Mouse (Mus musculus): ENCODE measurements around the gene Mllt3. TPM values are rescaled to one million over a fixed set of nuclear protein-coding genes. Genes with fewer than 3 reads are reported as not detected.

The Mllt3 gene
- polyA plus RNA-seq, 1 experiment from 2014 or later, result 45.4 TPM

DNA sequence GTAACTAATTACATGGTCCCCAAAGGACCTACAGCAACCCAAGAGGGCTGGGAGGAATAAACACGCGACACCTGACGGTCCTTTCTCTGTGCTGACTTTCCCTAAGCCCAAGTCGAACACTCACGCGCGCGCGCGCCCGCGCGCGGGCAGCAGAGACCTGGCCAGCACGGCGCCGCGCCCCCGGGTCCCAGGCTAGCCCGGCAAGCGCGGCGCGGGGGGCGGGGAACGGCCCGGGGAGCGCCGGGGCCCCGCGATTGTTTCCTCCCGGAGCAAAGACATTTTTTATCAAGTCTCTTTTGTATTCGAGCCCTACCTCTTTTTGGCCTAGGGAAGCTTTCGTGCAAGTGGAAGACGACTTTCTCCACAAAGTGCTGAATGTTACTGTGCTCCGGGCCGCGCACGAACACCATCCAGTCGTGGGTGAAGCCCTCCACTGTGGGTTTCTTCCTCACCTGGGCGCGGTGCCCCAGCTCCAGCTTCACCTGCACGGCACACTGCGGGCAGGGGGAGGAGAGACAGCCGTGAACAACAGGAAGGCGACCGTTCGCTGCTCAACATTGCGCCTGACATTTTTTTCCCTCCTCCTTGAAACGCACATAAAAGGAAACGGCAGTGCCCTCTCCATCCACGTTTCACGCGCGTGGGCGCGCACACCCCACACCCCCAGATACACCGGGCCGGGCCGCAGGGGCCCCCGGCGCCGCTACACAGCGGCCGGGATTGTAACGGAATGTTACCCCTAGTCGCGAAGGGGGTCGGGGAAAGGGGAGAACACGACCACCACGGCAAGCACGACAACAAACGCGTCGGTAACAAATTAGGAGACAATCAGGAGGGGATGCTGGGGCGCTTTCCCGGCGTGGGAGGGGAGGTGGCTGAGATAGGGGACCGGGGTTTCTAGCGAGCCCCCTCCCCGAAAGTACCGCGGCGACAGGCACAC, 1.7 kb downstream of the Mllt3 start:
- peaks cover 15% of the 10 kb centered on the region for H3K36me3 ChIP-seq
- no peaks in the 10 kb centered on the region for H3K9me3 ChIP-seq
- DNase-seq (ENCODE audit: low spot score), result peak; percentile 59
- peak overlapping the region; percentile 88 for H3K4me3 ChIP-seq
- peaks cover 35% of the 10 kb centered on the region for H3K4me1 ChIP-seq (replicated peaks)
- WGBS, result under 1% methylated on average over 84 of the region's 84 CpGs
- peaks cover 16% of the 10 kb centered on the region for H3K27me3 ChIP-seq (ENCODE audit: insufficient read depth, poor library complexity, severe bottlenecking)
- H3K27ac ChIP-seq, result peak overlapping the region; percentile 96

DNA sequence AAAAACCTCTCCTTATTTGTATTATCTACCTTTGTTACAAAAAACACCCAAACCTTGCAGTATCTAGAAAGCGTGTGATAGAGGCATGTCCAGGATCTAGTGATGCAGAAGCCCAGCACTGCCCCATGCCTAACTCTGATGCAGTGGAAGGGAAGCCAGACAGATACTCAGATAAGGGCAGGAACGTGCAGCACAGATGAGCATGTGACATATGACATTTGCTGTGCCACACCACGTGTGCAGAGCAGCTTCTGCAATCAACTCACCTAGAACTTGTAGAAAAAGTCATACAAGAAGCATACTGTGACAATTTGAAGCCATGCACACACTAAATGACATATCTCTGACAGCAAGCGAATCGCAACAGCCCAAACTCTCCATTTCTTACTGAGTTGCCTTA, 9.6 kb downstream of the Mllt3 start:
- peaks cover 4% of the 10 kb centered on the region; the same call in 1 of the 2 replicates for H3K4me1 ChIP-seq (replicated peaks)
- no peak for DNase-seq (ENCODE audit: low spot score)
- H3K4me3 ChIP-seq, result no peak overlapping the region
- H3K36me3 ChIP-seq, result peaks cover 55% of the 10 kb centered on the region
- no peak overlapping the region for H3K27ac ChIP-seq
- no peaks in the 10 kb centered on the region for H3K27me3 ChIP-seq (ENCODE audit: insufficient read depth, poor library complexity, severe bottlenecking)
- 87% methylated on average over 5 of the region's 5 CpGs for WGBS
- no peaks in the 10 kb centered on the region for H3K9me3 ChIP-seq

- H3K27me3 ChIP-seq (ENCODE audit: insufficient read depth, poor library complexity, severe bottlenecking), result no peaks in the 10 kb centered on the region
- peaks cover 12% of the 10 kb centered on the region for H3K4me1 ChIP-seq (replicated peaks)
- H3K9me3 ChIP-seq, result no peaks in the 10 kb centered on the region
- WGBS, result 6% methylated on average over 1 of the region's 1 CpGs
- H3K36me3 ChIP-seq, result peaks cover 57% of the 10 kb centered on the region
- H3K27ac ChIP-seq, result no peak overlapping the region
- DNase-seq (ENCODE audit: low spot score), result no peak
- H3K4me3 ChIP-seq, result no peak overlapping the region
These were observed 10.5 kb downstream of the Mllt3 start for GRCm38 (mm10) chr4:88022623-88023022.

GRCm38 (mm10) chr4:88020421-88020820, 12.7 kb downstream of the Mllt3 start:
- H3K27ac ChIP-seq, result no peak overlapping the region
- 70% methylated on average over 5 of the region's 5 CpGs for WGBS
- H3K4me1 ChIP-seq (replicated peaks), result peaks cover 22% of the 10 kb centered on the region
- no peaks in the 10 kb centered on the region for H3K9me3 ChIP-seq
- no peaks in the 10 kb centered on the region for H3K27me3 ChIP-seq (ENCODE audit: insufficient read depth, poor library complexity, severe bottlenecking)
- peaks cover 42% of the 10 kb centered on the region for H3K36me3 ChIP-seq
- H3K4me3 ChIP-seq, result no peak overlapping the region
- DNase-seq (ENCODE audit: low spot score), result no peak

DNA sequence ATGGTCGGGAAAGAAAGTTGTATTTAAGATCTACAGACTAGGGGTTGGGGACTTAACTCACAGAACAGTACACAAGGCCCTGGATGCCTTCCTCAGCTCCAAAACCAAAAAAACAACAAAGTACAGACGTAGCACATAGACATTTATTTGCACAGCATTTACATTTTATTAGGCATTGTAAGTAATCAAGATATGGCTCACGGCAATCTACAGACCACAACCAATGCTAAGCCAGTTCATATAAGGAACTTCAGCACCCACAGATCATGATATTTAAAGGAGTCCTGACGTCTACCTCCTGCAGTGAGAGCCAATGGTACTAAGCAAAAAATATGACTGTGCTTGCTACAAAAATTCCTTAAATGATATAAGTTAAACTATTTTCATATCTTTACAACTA, 13.5 kb downstream of the Mllt3 start:
- Histone ChIP-seq H3K9me3 (no peaks in the 10 kb centered on the region), H3K36me3 (peaks cover 35% of the 10 kb centered on the region), H3K27me3 (ENCODE audit: insufficient read depth, poor library complexity, severe bottlenecking) (no peaks in the 10 kb centered on the region), H3K27ac (no peak overlapping the region), H3K4me3 (no peak overlapping the region), H3K4me1 (replicated peaks) (peaks cover 25% of the 10 kb centered on the region)
- 88% methylated on average over 4 of the region's 4 CpGs for WGBS
- DNase-seq (ENCODE audit: low spot score), result no peak

GRCm38 (mm10) chr4:88017452-88018350, 15.5 kb downstream of the Mllt3 start:
- H3K27ac ChIP-seq, result peak overlapping the region; percentile 53
- no peaks in the 10 kb centered on the region for H3K27me3 ChIP-seq (ENCODE audit: insufficient read depth, poor library complexity, severe bottlenecking)
- DNase-seq (ENCODE audit: low spot score), result no peak

DNA sequence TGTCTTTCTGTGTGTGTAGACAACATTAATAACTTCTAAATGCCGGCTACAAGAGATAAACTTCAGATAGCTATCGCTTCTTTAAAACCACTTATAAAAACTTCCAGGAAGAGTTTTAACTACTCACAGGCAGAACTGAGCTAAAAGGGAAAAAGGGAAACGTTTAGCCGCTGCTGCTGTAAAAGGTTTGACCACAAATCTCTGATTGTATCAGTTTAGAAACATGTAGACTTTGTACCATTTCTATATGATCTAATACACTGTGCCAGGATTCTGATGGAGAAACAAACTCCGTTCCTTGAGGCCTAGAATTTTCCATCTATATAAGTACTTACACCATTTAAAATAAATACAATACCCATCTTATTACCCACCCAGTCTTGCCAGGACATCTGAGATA, 17.4 kb downstream of the Mllt3 start:
- H3K36me3 ChIP-seq, result peaks cover 16% of the 10 kb centered on the region
- H3K4me1 ChIP-seq (replicated peaks), result peaks cover 43% of the 10 kb centered on the region
- no peak overlapping the region for H3K27ac ChIP-seq
- no peak for DNase-seq (ENCODE audit: low spot score)
- H3K9me3 ChIP-seq, result no peaks in the 10 kb centered on the region
- H3K27me3 ChIP-seq (ENCODE audit: insufficient read depth, poor library complexity, severe bottlenecking), result no peaks in the 10 kb centered on the region
- H3K4me3 ChIP-seq, result no peak overlapping the region
- WGBS, result 93% methylated on average over 5 of the region's 5 CpGs

More at GRCm38 (mm10) chr4:88017452-88018350, 15.5 kb downstream of the Mllt3 start:
- peaks cover 33% of the 10 kb centered on the region for H3K4me1 ChIP-seq (replicated peaks)
- no peak overlapping the region for H3K4me3 ChIP-seq
- H3K9me3 ChIP-seq, result no peaks in the 10 kb centered on the region
- peaks cover 20% of the 10 kb centered on the region for H3K36me3 ChIP-seq
- WGBS, result 59% methylated on average over 18 of the region's 18 CpGs

DNA sequence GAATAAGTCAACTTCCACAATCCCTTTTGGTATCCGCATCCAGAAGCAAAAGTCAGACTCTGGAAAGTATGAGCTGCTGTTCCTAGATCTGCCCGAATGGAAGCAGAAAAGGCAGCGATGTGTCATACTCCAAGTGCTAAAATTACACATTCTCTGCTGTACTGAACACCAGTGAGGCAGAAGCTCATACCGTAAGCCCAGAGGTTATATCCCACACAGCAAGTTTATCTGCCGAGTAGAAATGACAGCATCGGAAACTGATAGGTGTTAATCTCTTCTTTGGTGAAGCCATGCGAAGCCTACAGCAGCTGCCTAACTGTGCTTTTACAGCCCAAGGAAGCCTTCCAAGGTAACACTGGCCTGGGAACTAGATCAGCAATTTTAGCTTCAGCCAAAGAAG, 17.9 kb downstream of the Mllt3 start:
- peaks cover 39% of the 10 kb centered on the region for H3K4me1 ChIP-seq (replicated peaks)
- H3K27ac ChIP-seq, result no peak overlapping the region
- 90% methylated on average over 7 of the region's 7 CpGs for WGBS

GRCm38 (mm10) chr4:88012774-88013173, 20.4 kb downstream of the Mllt3 start:
- H3K27me3 ChIP-seq (ENCODE audit: insufficient read depth, poor library complexity, severe bottlenecking), result no peaks in the 10 kb centered on the region
- no peak overlapping the region for H3K4me3 ChIP-seq
- peaks cover 32% of the 10 kb centered on the region for H3K36me3 ChIP-seq
- 83% methylated on average over 4 of the region's 4 CpGs for WGBS
- no peak for DNase-seq (ENCODE audit: low spot score)
- no peaks in the 10 kb centered on the region for H3K9me3 ChIP-seq
- H3K27ac ChIP-seq, result no peak overlapping the region
- peaks cover 32% of the 10 kb centered on the region for H3K4me1 ChIP-seq (replicated peaks)

More for the DNA sequence above, 17.9 kb downstream of the Mllt3 start:
- no peaks in the 10 kb centered on the region for H3K9me3 ChIP-seq
- no peak overlapping the region for H3K4me3 ChIP-seq
- peaks cover 16% of the 10 kb centered on the region for H3K36me3 ChIP-seq
- DNase-seq (ENCODE audit: low spot score), result no peak
- H3K27me3 ChIP-seq (ENCODE audit: insufficient read depth, poor library complexity, severe bottlenecking), result no peaks in the 10 kb centered on the region

DNA sequence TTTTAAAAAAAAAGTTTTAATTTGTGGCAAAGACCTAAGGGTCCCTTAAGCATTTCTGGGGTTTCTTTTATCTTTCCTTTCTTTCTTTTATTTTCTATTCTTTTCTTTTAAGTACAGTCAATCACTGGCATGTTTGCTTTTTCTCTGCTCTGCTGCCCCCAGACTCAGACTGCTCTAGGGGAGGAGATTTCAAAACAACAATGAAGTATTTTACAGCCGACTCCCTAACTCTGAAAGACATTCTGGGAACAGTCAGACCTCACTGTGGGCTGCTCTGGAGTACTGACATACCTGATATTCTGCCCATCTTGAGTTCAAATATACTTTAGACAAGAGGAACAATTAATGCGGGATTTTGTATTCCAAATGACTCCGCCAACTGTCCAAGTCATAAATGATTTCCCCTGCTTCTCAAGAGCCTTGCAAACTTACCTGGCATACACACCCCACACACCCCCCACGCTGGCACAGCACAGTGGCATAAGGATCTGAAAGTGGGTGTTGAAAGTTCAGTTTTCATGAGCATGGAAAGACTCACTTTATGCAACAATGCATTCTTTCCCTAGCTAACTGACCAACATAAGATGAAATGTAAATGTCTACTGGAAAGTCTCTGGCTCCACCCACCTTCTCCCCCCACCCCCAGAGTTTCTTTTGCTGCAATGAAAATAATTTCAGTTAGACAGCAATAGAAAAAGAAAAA, 21.1 kb downstream of the Mllt3 start:
- WGBS, result 79% methylated on average over 4 of the region's 4 CpGs
- H3K27me3 ChIP-seq (ENCODE audit: insufficient read depth, poor library complexity, severe bottlenecking), result no peaks in the 10 kb centered on the region

DNA sequence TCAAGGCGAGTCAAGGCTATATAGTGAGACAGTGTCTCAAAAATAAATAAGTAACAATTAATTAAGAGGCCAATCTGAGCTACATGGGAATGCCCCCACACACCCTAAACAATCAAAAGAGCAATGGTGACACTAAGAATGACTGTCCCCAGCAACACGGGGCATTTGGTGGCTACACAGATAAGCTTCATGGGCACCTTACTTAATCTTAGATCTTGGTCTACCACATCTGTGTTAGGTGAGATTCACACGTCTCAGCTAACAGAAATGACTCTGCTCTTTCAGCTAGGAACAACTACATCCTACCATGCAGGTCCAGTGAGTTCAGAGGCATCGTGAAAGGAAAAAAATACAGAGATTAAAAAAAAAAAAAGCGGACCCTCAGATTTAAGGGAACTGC, 22.7 kb downstream of the Mllt3 start:
- no peaks in the 10 kb centered on the region for H3K9me3 ChIP-seq
- H3K4me1 ChIP-seq (replicated peaks), result peaks cover 21% of the 10 kb centered on the region
- H3K27me3 ChIP-seq (ENCODE audit: insufficient read depth, poor library complexity, severe bottlenecking), result no peaks in the 10 kb centered on the region
- H3K4me3 ChIP-seq, result no peak overlapping the region
- no peak for DNase-seq (ENCODE audit: low spot score)
- 92% methylated on average over 5 of the region's 5 CpGs for WGBS
- peaks cover 31% of the 10 kb centered on the region for H3K36me3 ChIP-seq
- H3K27ac ChIP-seq, result no peak overlapping the region

More for the DNA sequence above, 21.1 kb downstream of the Mllt3 start:
- DNase-seq (ENCODE audit: low spot score), result no peak
- peaks cover 24% of the 10 kb centered on the region for H3K4me1 ChIP-seq (replicated peaks)
- no peaks in the 10 kb centered on the region for H3K9me3 ChIP-seq
- peaks cover 31% of the 10 kb centered on the region for H3K36me3 ChIP-seq
- no peak overlapping the region for H3K4me3 ChIP-seq
- no peak overlapping the region for H3K27ac ChIP-seq

GRCm38 (mm10) chr4:88005801-88006200, 27.4 kb downstream of the Mllt3 start:
- Histone ChIP-seq H3K9me3 (no peaks in the 10 kb centered on the region), H3K27ac (no peak overlapping the region), H3K36me3 (peaks cover 49% of the 10 kb centered on the region), H3K4me1 (replicated peaks) (no peaks in the 10 kb centered on the region), H3K27me3 (ENCODE audit: insufficient read depth, poor library complexity, severe bottlenecking) (no peaks in the 10 kb centered on the region), H3K4me3 (no peak overlapping the region)
- 93% methylated on average over 3 of the region's 3 CpGs for WGBS
- DNase-seq (ENCODE audit: low spot score), result no peak
